Mouse (Mus musculus) left cerebral cortex, postnatal 14 days (tissue): ENCODE results near the gene Adm. TPM values are rescaled to one million over a fixed set of nuclear protein-coding genes. Genes with fewer than 3 reads are reported as not detected.
A peak's percentile ranks its signal among the peaks of the same experiment; 100 is the strongest.
"Not testable (repeated sequence)": the region's sequence is repeated elsewhere in the genome, so short reads cannot be mapped to it uniquely, and the experiment has no call there.

Source experiments
- DNase-seq, 2 experiments: peaks; one replicate each; pipeline ENCODE4 v3.0.0; 2021 to 2022; ENCODE audit warnings: low spot score in 2 of 2, mixed read lengths in 1 of 2
- intact Hi-C: fragments of 180-260 bp; cut with DNase I; formaldehyde crosslinking; loops from one replicate; pipeline ENCODE4 v1.15.1; 2025
- total RNA-seq, 2 experiments: library from RNA; stranded (reverse); gene quantifications; 2 replicates each; pipeline ENCODE4 v1.2.3; 2021

Gene Adm
- total RNA-seq, 2 experiments from 2014 or later, result 2.1 to 3.9 TPM

- DNase-seq, result no peak
- intact Hi-C loops, result loop anchor here (5.0 kb wide), 1 partner anchor 189 kb away; no protein-coding TSS in a partner anchor
Observed at GRCm38 (mm10) chr7:110626186-110627098, 1.0 kb upstream of the Adm start.

- intact Hi-C loops, result loop anchor here (5.0 kb wide), 1 partner anchor 190 kb away; no protein-coding TSS in a partner anchor
- no peak for DNase-seq
Observed at GRCm38 (mm10) chr7:110627099-110627482, 370 bp upstream of the Adm start.

DNA sequence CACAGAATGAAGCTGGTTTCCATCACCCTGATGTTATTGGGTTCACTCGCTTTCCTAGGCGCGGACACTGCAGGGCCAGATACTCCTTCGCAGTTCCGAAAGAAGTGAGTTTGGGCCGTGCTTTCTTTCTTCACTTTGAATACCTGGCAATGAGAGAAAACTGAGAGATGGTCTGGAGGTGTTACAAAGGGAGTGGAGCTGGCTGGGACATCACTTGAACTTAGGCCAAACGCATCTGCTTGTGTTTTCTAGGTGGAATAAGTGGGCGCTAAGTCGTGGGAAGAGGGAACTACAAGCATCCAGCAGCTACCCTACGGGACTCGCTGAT lies 776 bp downstream of the Adm start:
- DNase-seq, result no peak
- intact Hi-C loops, result loop anchor here (5.0 kb wide), 1 partner anchor 191 kb away; no protein-coding TSS in a partner anchor

GRCm38 (mm10) chr7:110628611-110629354 lies 1.3 kb downstream of the Adm start:
- intact Hi-C loops, result loop anchor here (5.0 kb wide), 1 partner anchor 191 kb away; no protein-coding TSS in a partner anchor
- DNase-seq, result no peak

DNA sequence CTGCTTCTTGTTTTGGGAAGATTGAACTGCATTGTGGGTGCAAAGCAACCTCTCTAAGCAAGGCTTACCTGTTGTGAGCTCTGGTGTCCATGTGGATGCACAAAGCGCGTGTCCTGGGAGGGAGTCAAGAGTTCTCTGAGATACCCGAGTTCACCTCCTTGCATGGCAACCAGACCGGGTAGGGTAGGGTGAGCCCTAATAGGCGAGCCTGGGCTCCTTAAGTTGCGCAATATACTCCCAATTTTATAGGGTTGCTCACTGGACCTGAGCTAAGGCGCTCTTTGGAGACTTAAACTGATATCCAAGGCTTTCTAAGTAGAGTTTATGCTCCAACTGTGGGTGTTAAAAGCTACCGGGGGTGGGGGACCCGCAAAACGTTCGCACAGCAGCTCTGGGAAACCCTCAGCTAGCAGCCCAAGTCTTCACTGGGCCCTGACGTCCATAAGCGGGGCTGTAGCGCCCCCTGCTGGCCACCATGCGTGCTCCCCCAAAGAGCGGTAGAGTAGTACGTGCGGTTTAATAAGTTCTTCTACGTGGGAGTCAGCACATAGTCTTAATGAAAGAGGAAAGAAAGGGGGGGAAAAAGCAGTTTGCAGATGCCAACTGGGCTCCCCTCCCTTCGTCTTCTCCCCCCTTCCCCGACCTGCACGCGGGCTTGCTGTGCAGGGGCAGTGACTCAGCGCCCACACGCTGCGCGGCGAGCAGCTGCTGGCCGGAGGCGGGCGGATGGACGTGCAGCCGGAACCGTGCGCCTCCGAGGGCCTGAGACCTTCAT lies 2.6 kb downstream of the Adm start:
- peak; percentile 81 to 86 for DNase-seq
- intact Hi-C loops, result loop anchor here (1.0 to 10.0 kb wide), 5 partner anchors 82 to 463 kb away; no protein-coding TSS in a partner anchor

DNA sequence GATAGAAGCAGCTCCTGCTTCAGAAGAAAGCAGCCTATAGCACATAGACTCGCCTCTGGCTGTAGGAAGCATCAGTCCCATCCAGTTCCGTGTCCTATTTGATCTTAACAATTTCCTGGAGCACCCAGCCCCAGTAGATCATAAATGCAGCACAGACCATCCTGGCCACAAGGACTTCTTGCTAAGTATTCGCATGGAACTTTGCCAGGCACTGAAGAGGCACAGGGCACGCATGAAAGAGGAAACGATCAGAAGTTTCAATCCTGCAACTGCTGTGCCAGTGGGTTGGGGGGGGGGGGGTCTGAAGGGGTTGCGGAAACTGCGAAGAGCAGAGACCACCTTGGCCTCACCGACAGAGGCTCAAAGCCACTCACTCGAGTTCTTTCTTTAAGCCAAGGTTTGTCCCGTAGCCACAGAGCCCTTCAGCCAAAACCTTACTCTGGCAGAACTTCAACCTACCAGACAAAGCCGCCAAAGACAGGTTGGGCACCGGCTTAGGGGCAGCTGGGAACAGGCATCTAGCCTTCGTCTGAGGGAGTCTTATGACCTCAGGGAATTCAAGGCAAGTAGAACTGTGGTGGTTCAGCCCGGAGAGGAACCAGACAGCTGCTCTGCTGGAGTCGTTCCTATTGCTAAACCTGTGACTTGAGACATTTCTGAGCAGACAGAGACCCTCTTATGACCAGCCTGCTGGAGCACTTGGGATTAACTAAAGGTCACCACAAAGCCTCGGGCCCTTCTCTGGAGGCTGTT lies 3.9 kb downstream of the Adm start:
- intact Hi-C loops, result loop anchor here (5.0 to 10.0 kb wide), 3 partner anchors 173 to 464 kb away; no protein-coding TSS in a partner anchor
- no peak for DNase-seq

DNA sequence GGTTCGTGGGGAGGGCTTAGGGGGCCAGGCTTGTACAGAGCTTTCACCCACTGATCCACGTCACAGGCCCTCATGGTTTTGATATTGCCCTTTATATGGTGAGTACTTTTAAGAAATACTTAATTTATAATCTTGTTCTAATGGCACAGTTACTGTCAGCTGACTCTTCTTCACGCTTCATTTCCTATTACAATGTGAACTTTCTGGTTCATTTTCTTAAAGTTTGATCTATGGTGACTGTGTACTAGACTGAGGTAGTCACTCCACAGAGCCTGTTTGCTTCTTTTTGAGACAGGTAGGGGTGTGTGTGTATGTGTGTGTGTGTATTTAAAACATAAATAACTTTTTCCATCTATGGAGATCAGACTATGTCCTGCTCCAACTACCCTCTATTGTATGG lies 8.5 kb downstream of the Adm start:
- intact Hi-C loops, result loop anchor here (10.0 kb wide), 1 partner anchor 169 kb away; no protein-coding TSS in a partner anchor

DNA sequence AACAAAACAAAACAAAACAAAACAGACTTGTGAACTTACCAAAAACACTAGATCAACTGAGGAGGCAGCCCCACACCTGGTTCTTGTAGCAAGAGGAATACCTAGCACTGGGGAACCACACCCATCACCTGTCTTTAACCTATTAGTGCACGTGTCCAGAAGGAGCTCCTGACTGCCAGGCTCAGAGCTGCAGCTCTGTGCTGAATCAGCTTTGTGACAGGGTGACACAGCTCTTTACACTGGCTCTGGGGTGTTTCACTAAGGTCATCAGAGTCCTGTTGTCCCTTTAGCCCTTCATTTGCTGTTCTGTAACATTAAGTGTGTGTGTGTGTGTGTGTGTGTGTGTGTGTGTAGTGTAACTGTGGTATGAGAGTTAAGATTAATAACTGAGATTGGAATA lies 9.1 kb downstream of the Adm start:
- no peak for DNase-seq

More for the DNA sequence above, 8.5 kb downstream of the Adm start:
- no peak for DNase-seq

DNA sequence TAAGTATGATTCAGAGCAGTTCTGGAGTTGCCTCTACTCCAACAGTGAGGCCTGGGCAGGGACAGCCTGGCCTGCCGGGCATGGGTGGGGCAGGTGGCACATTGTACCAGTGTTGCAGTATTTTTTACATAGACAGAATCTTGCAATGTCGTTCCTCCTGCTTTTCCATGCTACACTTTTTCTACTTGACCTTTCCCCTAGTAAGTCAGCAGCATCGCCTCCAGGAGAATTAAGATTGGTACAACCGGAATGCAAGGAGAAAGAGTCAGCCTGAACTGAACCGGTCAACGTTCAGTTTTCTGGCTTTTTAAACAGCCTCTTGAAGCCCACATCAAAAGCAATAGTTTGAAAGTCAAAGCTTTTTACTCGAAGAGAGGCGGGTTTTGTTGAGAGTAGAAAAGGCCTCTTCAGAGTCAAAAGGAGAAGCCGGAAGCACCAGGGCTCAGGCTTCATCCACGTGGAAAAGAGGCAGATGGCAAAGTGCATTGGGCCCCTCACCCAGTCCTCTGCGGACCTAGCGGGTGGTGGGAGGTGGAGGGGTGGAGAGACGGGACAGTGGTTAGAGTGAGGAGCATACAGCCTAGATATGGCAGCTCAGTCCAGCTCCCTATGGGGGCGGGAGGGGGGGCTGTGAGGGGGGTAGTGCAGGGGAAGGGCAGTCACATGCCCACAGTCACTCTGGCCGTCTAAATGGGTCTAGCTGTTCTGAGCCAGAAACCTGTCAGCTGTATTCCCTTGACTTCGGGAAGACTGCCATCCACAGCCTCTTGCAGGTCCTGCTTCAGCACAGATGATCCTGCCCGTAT lies 11.0 kb downstream of the Adm start:
- no peak for DNase-seq
- intact Hi-C loops, result loop anchor here (10.0 kb wide), 1 partner anchor 166 kb away; no protein-coding TSS in a partner anchor

More for the DNA sequence above, 9.1 kb downstream of the Adm start:
- intact Hi-C loops, result loop anchor here (10.0 kb wide), 1 partner anchor 168 kb away; no protein-coding TSS in a partner anchor

DNA sequence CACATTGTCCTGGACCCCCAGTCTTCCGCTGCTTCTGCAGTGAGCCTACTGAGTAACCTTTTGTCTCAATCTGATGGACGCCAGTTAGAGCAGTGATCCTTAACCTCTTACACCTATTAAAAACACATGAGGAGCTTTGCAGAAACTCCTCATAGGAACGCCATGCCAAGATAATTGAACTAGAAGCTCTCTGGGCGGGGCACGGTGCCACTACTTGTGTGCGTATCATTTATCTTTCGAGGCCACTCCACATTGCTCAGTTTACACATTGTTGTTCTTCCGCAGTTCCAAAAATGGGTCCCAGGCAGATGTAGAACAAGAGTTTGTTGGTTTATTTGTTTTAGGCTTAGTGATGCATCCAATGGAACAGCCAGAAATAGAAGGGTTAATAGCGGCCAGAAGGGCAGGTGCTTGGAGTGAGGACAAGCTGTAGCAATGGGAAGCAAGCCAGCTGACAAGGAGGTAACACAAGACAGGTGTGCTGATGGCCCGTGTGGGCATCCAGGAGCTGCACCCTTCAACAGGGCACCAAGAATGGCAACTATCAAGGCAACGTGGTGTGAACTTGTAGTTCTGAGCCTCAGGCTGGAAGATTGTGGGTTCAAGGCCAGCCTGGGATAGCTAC lies 11.9 kb downstream of the Adm start:
- DNase-seq, result no peak
- intact Hi-C loops, result loop anchor here (10.0 kb wide), 1 partner anchor 165 kb away; no protein-coding TSS in a partner anchor

GRCm38 (mm10) chr7:110639958-110640357 lies 12.5 kb downstream of the Adm start:
- intact Hi-C loops, result loop anchor here (10.0 kb wide), 1 partner anchor 165 kb away; no protein-coding TSS in a partner anchor
- not testable (repeated sequence) for DNase-seq

DNA sequence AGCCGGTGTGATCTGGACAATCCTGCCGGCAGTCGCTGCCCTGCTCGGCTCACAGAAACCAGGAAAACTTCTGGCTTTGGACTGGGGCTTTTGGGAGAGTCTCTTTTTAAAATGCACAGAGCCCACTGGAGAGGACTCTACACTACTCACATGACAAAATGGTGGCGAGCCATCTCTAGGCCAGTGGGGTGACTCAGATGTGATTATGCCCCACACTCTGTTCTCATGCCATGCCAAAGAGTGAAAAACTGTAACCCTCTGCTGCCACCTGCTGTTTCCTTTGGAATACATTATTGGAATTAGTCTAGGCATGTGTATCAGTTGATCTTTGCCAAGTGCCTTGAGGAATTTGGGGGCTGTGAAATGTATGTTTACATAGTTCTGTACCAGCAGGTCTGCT lies 17.9 kb downstream of the Adm start:
- intact Hi-C loops, result no loop called here
- DNase-seq, result peak; percentile 69 to 80

DNA sequence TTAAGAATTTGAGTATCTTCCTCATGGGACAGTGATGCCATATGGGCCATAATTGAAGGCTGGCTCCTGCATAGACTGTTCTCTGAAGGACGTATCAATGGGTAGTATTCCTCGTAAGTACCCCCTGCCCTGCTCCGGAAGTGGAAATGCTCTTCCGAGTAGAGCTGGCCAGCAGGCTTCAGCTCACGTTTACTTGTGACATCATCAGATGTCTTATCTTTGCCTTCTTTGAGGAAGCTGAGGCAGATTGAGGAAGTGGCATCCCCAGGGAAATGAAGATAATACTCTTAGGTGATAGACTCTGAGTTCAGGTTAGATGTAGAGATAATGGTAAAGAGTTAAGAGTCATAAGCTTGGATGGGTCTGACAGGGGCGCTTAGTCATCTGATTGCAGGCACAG lies 18.4 kb downstream of the Adm start:
- no peak for DNase-seq
- intact Hi-C loops, result no loop called here

- DNase-seq, result no peak
- intact Hi-C loops, result no loop called here
Observed at GRCm38 (mm10) chr7:110646611-110647407, 19.3 kb downstream of the Adm start.

- intact Hi-C loops, result no loop called here
- DNase-seq, result no peak
Observed at GRCm38 (mm10) chr7:110647559-110648454, 20.3 kb downstream of the Adm start.
